ENCODE assay signal across 8 mouse cellular contexts in genomic region chr5:66968059-66968833, GRCm38 (mm10).
DNase-seq lines count a peak whose midpoint lies in the region; ATAC-seq lines count a peak whose summit lies in the region.

No protein-coding gene starts in this region.

- WGBS in forebrain, embryonic 15.5 days, result 2% methylated on average over 23 of the region's 23 CpGs
- WGBS in intestine, embryonic 15.5 days, result 10% methylated on average over 23 of the region's 23 CpGs

- H3K4me3 ChIP-seq in forebrain, embryonic 15.5 days, result peak overlapping the region; percentile 23
- H3K4me3 ChIP-seq in intestine, embryonic 15.5 days (replicated peaks), result peak overlapping the region; percentile 12; the same call in 1 of the 2 replicates

- no peaks in the 10 kb centered on the region for H3K9me3 ChIP-seq in forebrain, embryonic 15.5 days
- no peaks in the 10 kb centered on the region for H3K9me3 ChIP-seq in intestine, embryonic 15.5 days

- ATAC-seq in forebrain, embryonic 15.5 days (replicated peaks), result peak; percentile 80
- peak; percentile 66 for ATAC-seq in intestine, embryonic 15.5 days

- peak overlapping the region; percentile 65 for H3K27ac ChIP-seq in forebrain, embryonic 15.5 days (replicated peaks)
- H3K27ac ChIP-seq in intestine, embryonic 15.5 days, result no peak overlapping the region

- H3K36me3 ChIP-seq in forebrain, embryonic 15.5 days, result no peaks in the 10 kb centered on the region
- no peaks in the 10 kb centered on the region for H3K36me3 ChIP-seq in intestine, embryonic 15.5 days

- H3K4me1 ChIP-seq in forebrain, embryonic 15.5 days, result peaks cover 31% of the 10 kb centered on the region
- peaks cover 10% of the 10 kb centered on the region; the same call in 1 of the 2 replicates for H3K4me1 ChIP-seq in intestine, embryonic 15.5 days (replicated peaks)

- 0 out of 2 replicates have a peak overlapping the region, but pooled peaks have one; percentile 3 for H3K9ac ChIP-seq in forebrain, embryonic 15.5 days (replicated peaks)
- no peak overlapping the region for H3K9ac ChIP-seq in intestine, embryonic 15.5 days

- no peaks in the 10 kb centered on the region for H3K27me3 ChIP-seq in forebrain, embryonic 15.5 days
- H3K27me3 ChIP-seq in intestine, embryonic 15.5 days (replicated peaks), result no peaks in the 10 kb centered on the region

- intact Hi-C loops in gastrocnemius, postnatal 14 days (cut with DNase I; ENCODE audit: low total_unique reads), result no loop called here

- peak; percentile 39 for DNase-seq in gastrocnemius, postnatal 14 days
- DNase-seq in gastrocnemius, adult 18-20 months (ENCODE audit: low spot score), result no peak
- peak; percentile 46 to 56 for DNase-seq in left cerebral cortex, adult 9 months (ENCODE audit: low spot score in 2 of 2)
- peak; percentile 60 for DNase-seq in neural tube, embryonic 10.5 days (ENCODE audit: extremely low spot score, low spot score)
- no peak for DNase-seq in thymus, adult 18-20 months
- DNase-seq in thymus, postnatal 4 days, result no peak

- peak overlapping the region; percentile 51 for H3K4me2 ChIP-seq in forebrain, embryonic 15.5 days (replicated peaks)
- H3K4me2 ChIP-seq in intestine, embryonic 15.5 days (replicated peaks), result peak overlapping the region; percentile 56

Comparison
In these comparisons a context has a peak if more than half of its experiments do, and no peak if none do; other contexts are left out.
1. DNase-seq: peak in gastrocnemius, postnatal 14 days (single experiment), left cerebral cortex, adult 9 months (2 of 2) and neural tube, embryonic 10.5 days (single experiment); none in gastrocnemius, adult 18-20 months (single experiment), thymus, adult 18-20 months (0 of 2) and thymus, postnatal 4 days (single experiment).